Mouse (Mus musculus): ENCODE measurements around the gene Slc35b1. TPM values are rescaled to one million over a fixed set of nuclear protein-coding genes. Genes with fewer than 3 reads are reported as not detected.
"Not testable (repeated sequence)": the region's sequence is repeated elsewhere in the genome, so short reads cannot be mapped to it uniquely, and the experiment has no call there.

Gene Slc35b1
- polyA plus RNA-seq, 1 experiment = 258 TPM

GRCm38 (mm10) chr11:95392223-95392667 lies 7.8 kb downstream of the Slc35b1 start:
- DNase-seq (ENCODE audit: low read depth, low spot score) = no peak
- WGBS = 63% methylated on average over 7 of the region's 7 CpGs

- WGBS = 74% methylated on average over 11 of the region's 11 CpGs
- DNase-seq (ENCODE audit: low read depth, low spot score) = no peak
These were observed 8.4 kb downstream of the Slc35b1 start for GRCm38 (mm10) chr11:95392708-95393499.

GRCm38 (mm10) chr11:95393500-95393816 lies 9.0 kb downstream of the Slc35b1 start:
- 50% methylated on average over 5 of the region's 5 CpGs for WGBS
- DNase-seq (ENCODE audit: low read depth, low spot score) = no peak

- WGBS = 32% methylated on average over 5 of the region's 5 CpGs
- DNase-seq (ENCODE audit: low read depth, low spot score) = no peak
These were observed 9.6 kb downstream of the Slc35b1 start for GRCm38 (mm10) chr11:95394112-95394511.

GRCm38 (mm10) chr11:95396548-95396947 lies 12.1 kb downstream of the Slc35b1 start:
- WGBS = 58% methylated on average over 1 of the region's 1 CpGs
- DNase-seq (ENCODE audit: low read depth, low spot score) = no peak

- no peak for DNase-seq (ENCODE audit: low read depth, low spot score)
- 46% methylated on average over 14 of the region's 14 CpGs for WGBS
These were observed 13.6 kb downstream of the Slc35b1 start for GRCm38 (mm10) chr11:95397843-95398835.

GRCm38 (mm10) chr11:95399520-95400020 lies 15.1 kb downstream of the Slc35b1 start:
- no peak for DNase-seq (ENCODE audit: low read depth, low spot score)
- 71% methylated on average over 13 of the region's 13 CpGs for WGBS

- DNase-seq (ENCODE audit: low read depth, low spot score) = no peak
- WGBS = 81% methylated on average over 5 of the region's 5 CpGs
These were observed 17.1 kb downstream of the Slc35b1 start for GRCm38 (mm10) chr11:95401568-95401967.

GRCm38 (mm10) chr11:95402196-95402595 lies 17.7 kb downstream of the Slc35b1 start:
- DNase-seq (ENCODE audit: low read depth, low spot score) = no peak
- WGBS = 44% methylated on average over 5 of the region's 5 CpGs

GRCm38 (mm10) chr11:95402658-95403101 lies 18.2 kb downstream of the Slc35b1 start:
- no peak for DNase-seq (ENCODE audit: low read depth, low spot score)
- WGBS = 34% methylated on average over 8 of the region's 8 CpGs

- DNase-seq (ENCODE audit: low read depth, low spot score) = no peak
- WGBS = 60% methylated on average over 16 of the region's 16 CpGs
These were observed 19.2 kb downstream of the Slc35b1 start for GRCm38 (mm10) chr11:95403382-95404340.

- 57% methylated on average over 4 of the region's 4 CpGs for WGBS
- no peak for DNase-seq (ENCODE audit: low read depth, low spot score)
These were observed 21.3 kb downstream of the Slc35b1 start for GRCm38 (mm10) chr11:95405771-95406170.

- WGBS = 78% methylated on average over 5 of the region's 5 CpGs
- not testable (repeated sequence) for DNase-seq (ENCODE audit: low read depth, low spot score)
These were observed 21.9 kb downstream of the Slc35b1 start for GRCm38 (mm10) chr11:95406398-95406797.

GRCm38 (mm10) chr11:95409450-95410112 lies 25.1 kb downstream of the Slc35b1 start:
- DNase-seq (ENCODE audit: low read depth, low spot score) = no peak
- WGBS = 56% methylated on average over 10 of the region's 10 CpGs

- DNase-seq (ENCODE audit: low read depth, low spot score) = no peak
- 52% methylated on average over 6 of the region's 6 CpGs for WGBS
These were observed 27.0 kb downstream of the Slc35b1 start for GRCm38 (mm10) chr11:95411453-95412013.

GRCm38 (mm10) chr11:95412615-95413014 lies 28.1 kb downstream of the Slc35b1 start:
- no peak for DNase-seq (ENCODE audit: low read depth, low spot score)
- WGBS = 79% methylated on average over 3 of the region's 3 CpGs

GRCm38 (mm10) chr11:95413641-95414535 lies 29.4 kb downstream of the Slc35b1 start, which contains the start of gene Spop:
Gene Spop (plus strand): TSS chr11:95414080.
- DNase-seq (ENCODE audit: low read depth, low spot score) = peak; percentile 89
- WGBS = 1% methylated on average over 56 of the region's 58 CpGs
